Mouse (Mus musculus) CH12.LX (cell line): Measurements from ENCODE around the gene 6430548M08Rik. TPM values are rescaled to one million over a fixed set of nuclear protein-coding genes. Genes with fewer than 3 reads are reported as not detected.

Experiments
- DNase-seq: peaks from one replicate; pipeline ENCODE4 v3.0.0-alpha.2; 2013; ENCODE audit errors: extremely low read depth
- H3K27ac ChIP-seq: 2 replicates; pipeline ENCODE4 v1.5.1; 2012; ENCODE audit warnings: low read depth, mild to moderate bottlenecking, control low read depth, moderate library complexity; ENCODE audit not compliant: insufficient read depth
- H3K27me3 ChIP-seq: replicated peaks from 2 replicates; pipeline ENCODE3; 2012; ENCODE audit warnings: inconsistent platforms
- H3K36me3 ChIP-seq, 2 experiments: replicated peaks in 1 of 2; 2 replicates each; pipeline versions ENCODE3 to v1.6.1; 2012; ENCODE audit warnings: inconsistent platforms in 1 of 2, low read length in 1 of 2, mild to moderate bottlenecking in 1 of 2, mixed read lengths in 1 of 2, moderate library complexity in 1 of 2; ENCODE audit not compliant: control insufficient read depth in 1 of 2, insufficient read depth in 1 of 2
- H3K4me1 ChIP-seq, 2 experiments: 2 replicates each; pipeline ENCODE4 v1.6.1; 2012; ENCODE audit warnings: inconsistent platforms in 1 of 2, moderate library complexity in 1 of 2; ENCODE audit not compliant: insufficient read depth in 2 of 2, control insufficient read depth in 1 of 2
- H3K4me2 ChIP-seq: 2 replicates; pipeline ENCODE4 v1.6.1; 2012; ENCODE audit warnings: low read depth, mild to moderate bottlenecking, control low read depth; ENCODE audit not compliant: poor library complexity, insufficient read depth, severe bottlenecking
- H3K4me3 ChIP-seq, 3 experiments: fragments of 150-350 bp in 1 of 3; sonication (generic) in 1 of 3; replicated peaks in 1 of 3; 2 replicates each; pipeline versions ENCODE3 to v1.5.1; 2011 to 2012; ENCODE audit warnings: low read depth in 2 of 3, low read length in 2 of 3, mild to moderate bottlenecking in 2 of 3, moderate library complexity in 2 of 3, control low read depth in 1 of 3, improper control_type of control experiment in 1 of 3, inconsistent platforms in 1 of 3, mixed read lengths in 1 of 3; ENCODE audit not compliant: poor library complexity in 1 of 3
- H3K79me2 ChIP-seq: replicated peaks from 2 replicates; pipeline ENCODE4 v1.6.1; 2012; ENCODE audit warnings: mild to moderate bottlenecking, moderate library complexity; ENCODE audit not compliant: control insufficient read depth, poor library complexity, insufficient read depth, severe bottlenecking; ENCODE audit errors: extremely low read depth
- H3K9ac ChIP-seq: 2 replicates; pipeline ENCODE4 v1.6.1; 2012; ENCODE audit warnings: low read depth, mild to moderate bottlenecking, control low read depth, moderate library complexity; ENCODE audit not compliant: insufficient read depth
- H3K9me3 ChIP-seq: replicated peaks from 2 replicates; pipeline ENCODE3; 2012; ENCODE audit warnings: low read length, inconsistent platforms, mixed read lengths
- BHLHE40 ChIP-seq: IDR thresholded peaks from 2 replicates; pipeline ENCODE4 v1.6.1; 2011; ENCODE audit warnings: mild to moderate bottlenecking, low read depth, low read length, improper control_type of control experiment
- CTCF ChIP-seq, 2 experiments: IDR thresholded peaks in 1 of 2; conservative IDR thresholded peaks in 1 of 2; 2 replicates each; pipeline ENCODE4 v1.5.1; 2011 to 2012; ENCODE audit warnings: low read depth in 2 of 2, low read length in 2 of 2, improper control_type of control experiment in 1 of 2, inconsistent platforms in 1 of 2, mild to moderate bottlenecking in 1 of 2, moderate library complexity in 1 of 2
- E2F4 ChIP-seq: IDR thresholded peaks from 2 replicates; pipeline ENCODE4 v1.6.1; 2011; ENCODE audit warnings: low read depth, low read length, improper control_type of control experiment; ENCODE audit not compliant: insufficient replicate concordance
- ELF1 ChIP-seq: IDR thresholded peaks from 2 replicates; pipeline ENCODE4 v1.6.1; 2014; ENCODE audit warnings: low read depth, mild to moderate bottlenecking, inconsistent platforms, low read length, improper control_type of control experiment
- EP300 ChIP-seq: IDR thresholded peaks from 2 replicates; pipeline ENCODE4 v1.6.1; 2011; ENCODE audit warnings: low read length, improper control_type of control experiment
- MAFK ChIP-seq: IDR thresholded peaks from 2 replicates; pipeline ENCODE4 v1.6.1; 2011; ENCODE audit warnings: low read length, improper control_type of control experiment; ENCODE audit not compliant: insufficient replicate concordance
- MAZ ChIP-seq: IDR thresholded peaks from 2 replicates; pipeline ENCODE4 v1.6.1; 2012; ENCODE audit warnings: low read depth, mild to moderate bottlenecking, inconsistent platforms, low read length, improper control_type of control experiment, moderate library complexity
- NELFE ChIP-seq: IDR thresholded peaks from 2 replicates; pipeline ENCODE4 v1.6.1; 2011; ENCODE audit warnings: low read depth, low read length, improper control_type of control experiment
- PAX5 ChIP-seq: IDR thresholded peaks from 2 replicates; pipeline ENCODE4 v1.6.1; 2012; ENCODE audit warnings: low read length, inconsistent platforms, mixed read lengths
- POLR2A ChIP-seq: IDR thresholded peaks from 2 replicates; pipeline ENCODE4 v1.6.1; 2011; ENCODE audit warnings: low read depth, mild to moderate bottlenecking, improper control_type of control experiment, low read length
- RCOR1 ChIP-seq: conservative IDR thresholded peaks from 2 replicates; pipeline ENCODE4 v1.6.1; 2012; ENCODE audit warnings: low read depth, mild to moderate bottlenecking, inconsistent platforms, low read length, improper control_type of control experiment
- SMC3 ChIP-seq: IDR thresholded peaks from 2 replicates; pipeline ENCODE4 v1.6.1; 2011; ENCODE audit warnings: low read depth, low read length, improper control_type of control experiment
- TBP ChIP-seq: conservative IDR thresholded peaks from 2 replicates; pipeline ENCODE4 v1.6.1; 2011; ENCODE audit warnings: low read depth, low read length, improper control_type of control experiment
- UBTF ChIP-seq: IDR thresholded peaks from 2 replicates; pipeline ENCODE4 v1.6.1; 2012; ENCODE audit warnings: low read depth, mild to moderate bottlenecking, inconsistent platforms, low read length, improper control_type of control experiment, moderate library complexity
- USF1 ChIP-seq: IDR thresholded peaks from 2 replicates; pipeline ENCODE4 v1.6.1; 2014; ENCODE audit warnings: low read depth, mild to moderate bottlenecking, inconsistent platforms, low read length, improper control_type of control experiment
- ZC3H11A ChIP-seq: IDR thresholded peaks from 2 replicates; pipeline ENCODE4 v1.6.1; 2012; ENCODE audit warnings: low read depth, mild to moderate bottlenecking, inconsistent platforms, low read length, improper control_type of control experiment
- dilution Hi-C: fragments of 300-500 bp; cut with MboI; formaldehyde crosslinking; loops from 2 replicates; pipeline ENCODE4 v1.14.3; 2020; ENCODE audit warnings: low sequenced_read_pairs; ENCODE audit not compliant: extremely low pct_unique_long_range_greater_than_20kb, extremely low pct_ligation_motif_present
- in situ Hi-C: fragments of 300-500 bp; cut with MboI; formaldehyde crosslinking; loops from 3 replicates; pipeline ENCODE4 v1.14.3; 2019; ENCODE audit warnings: low sequenced_read_pairs, low pct_ligation_motif_present, low pct_unique_long_range_greater_than_20kb, mixed read lengths
- polyA plus RNA-seq: library from polyadenylated mRNA; unstranded; fragments of >175 nt; gene quantifications from 2 replicates; pipeline ENCODE4 v1.2.1, GENCODE M21; 2012; ENCODE audit warnings: low read depth; ENCODE audit not compliant: insufficient read length
- total RNA-seq, 2 experiments: library from RNA; depleted of rRNA; stranded (reverse); fragments of 300-350 nt in 1 of 2; fragments of >200 nt in 1 of 2; gene quantifications; 2 replicates each; pipeline ENCODE4 v1.2.3; 2012 to 2014

Gene 6430548M08Rik
- total and polyA plus RNA-seq, 3 experiments, result 0.13 TPM; not detected in 2

DNA sequence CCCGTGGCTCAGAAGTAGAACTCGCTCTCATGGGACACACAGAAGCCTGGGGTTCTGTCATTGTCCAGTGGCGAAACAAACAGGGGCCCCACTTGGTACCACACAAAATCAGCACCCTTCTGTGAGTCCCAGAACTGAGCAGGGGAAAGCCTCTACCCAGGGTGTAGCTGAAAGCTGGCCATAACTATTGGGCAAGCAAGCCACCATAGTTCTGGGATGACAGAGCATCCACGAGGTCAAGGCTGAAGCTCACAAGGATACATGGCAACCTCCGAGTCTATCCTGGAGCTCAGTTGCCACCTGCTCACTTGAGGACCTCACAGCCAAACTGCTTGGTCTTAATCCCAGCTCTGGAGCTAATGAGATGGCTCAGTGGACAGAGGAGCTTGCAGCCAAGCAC is 67.3 kb downstream of the 6430548M08Rik start:
- no peak for DNase-seq
- H3K9ac ChIP-seq, result no peak overlapping the region
- H3K9me3 ChIP-seq, result no peaks in the 10 kb centered on the region
- H3K27me3 ChIP-seq, result peaks cover 36% of the 10 kb centered on the region
- no peak overlapping the region for H3K4me3 ChIP-seq
- in situ Hi-C loops, result loop anchor here (5.0 to 10.0 kb wide), 3 partner anchors 96 to 434 kb away; no protein-coding TSS in a partner anchor
- no peak overlapping the region for H3K27ac ChIP-seq
- H3K4me2 ChIP-seq, result no peak overlapping the region
- no peaks in the 10 kb centered on the region for H3K79me2 ChIP-seq
- H3K4me1 ChIP-seq, result peaks cover 12 to 29% of the 10 kb centered on the region in 2 experiments
- no peak for TF ChIP-seq SMC3
- TF ChIP-seq RCOR1, result no peak
- no peak for TF ChIP-seq MAFK
- no peak for TF ChIP-seq BHLHE40
- no peak for TF ChIP-seq NELFE
- no peak for TF ChIP-seq USF1
- no peak for TF ChIP-seq E2F4
- no peak for TF ChIP-seq ZC3H11A
- no peak for TF ChIP-seq EP300
- TF ChIP-seq TBP, result no peak
- TF ChIP-seq UBTF, result no peak
- no peak for TF ChIP-seq POLR2A
- no peak for TF ChIP-seq ELF1
- TF ChIP-seq MAZ, result no peak
- no peak for TF ChIP-seq PAX5
- TF ChIP-seq, all 38 proteins: peak for 0
- no peaks in the 10 kb centered on the region for H3K36me3 ChIP-seq
- dilution Hi-C loops, result no loop called here

- no peak overlapping the region for H3K4me2 ChIP-seq
- TF ChIP-seq ZC3H11A, result no peak
- TF ChIP-seq CTCF (conservative IDR thresholded peaks at IDR 0.05 in 1 of 2, IDR thresholded peaks at IDR 0.05 in 1 of 2; ENCODE audit: low read depth in 2 of 2, low read length in 2 of 2), result peak in 1 of 2 experiments; percentile 16; a peak in 1 of 4 replicates
- no peaks in the 10 kb centered on the region for H3K79me2 ChIP-seq
- peaks cover 30% of the 10 kb centered on the region for H3K27me3 ChIP-seq
- H3K4me1 ChIP-seq, result peaks cover 10 to 23% of the 10 kb centered on the region in 2 experiments
- no peak for DNase-seq
- H3K4me3 ChIP-seq, result no peak overlapping the region
- dilution Hi-C loops, result no loop called here
- in situ Hi-C loops, result loop anchor here (5.0 to 10.0 kb wide), 3 partner anchors 95 to 433 kb away; no protein-coding TSS in a partner anchor
- H3K27ac ChIP-seq, result no peak overlapping the region
- H3K36me3 ChIP-seq, result no peaks in the 10 kb centered on the region
- no peaks in the 10 kb centered on the region for H3K9me3 ChIP-seq
- H3K9ac ChIP-seq, result no peak overlapping the region
These were observed 68.0 kb downstream of the 6430548M08Rik start for GRCm38 (mm10) chr8:120181861-120182414.
